Mouse (Mus musculus): Measurements from ENCODE around the gene Dusp23.
A peak's percentile ranks its signal among the peaks of the same experiment; 100 is the strongest.

Gene Dusp23

DNA sequence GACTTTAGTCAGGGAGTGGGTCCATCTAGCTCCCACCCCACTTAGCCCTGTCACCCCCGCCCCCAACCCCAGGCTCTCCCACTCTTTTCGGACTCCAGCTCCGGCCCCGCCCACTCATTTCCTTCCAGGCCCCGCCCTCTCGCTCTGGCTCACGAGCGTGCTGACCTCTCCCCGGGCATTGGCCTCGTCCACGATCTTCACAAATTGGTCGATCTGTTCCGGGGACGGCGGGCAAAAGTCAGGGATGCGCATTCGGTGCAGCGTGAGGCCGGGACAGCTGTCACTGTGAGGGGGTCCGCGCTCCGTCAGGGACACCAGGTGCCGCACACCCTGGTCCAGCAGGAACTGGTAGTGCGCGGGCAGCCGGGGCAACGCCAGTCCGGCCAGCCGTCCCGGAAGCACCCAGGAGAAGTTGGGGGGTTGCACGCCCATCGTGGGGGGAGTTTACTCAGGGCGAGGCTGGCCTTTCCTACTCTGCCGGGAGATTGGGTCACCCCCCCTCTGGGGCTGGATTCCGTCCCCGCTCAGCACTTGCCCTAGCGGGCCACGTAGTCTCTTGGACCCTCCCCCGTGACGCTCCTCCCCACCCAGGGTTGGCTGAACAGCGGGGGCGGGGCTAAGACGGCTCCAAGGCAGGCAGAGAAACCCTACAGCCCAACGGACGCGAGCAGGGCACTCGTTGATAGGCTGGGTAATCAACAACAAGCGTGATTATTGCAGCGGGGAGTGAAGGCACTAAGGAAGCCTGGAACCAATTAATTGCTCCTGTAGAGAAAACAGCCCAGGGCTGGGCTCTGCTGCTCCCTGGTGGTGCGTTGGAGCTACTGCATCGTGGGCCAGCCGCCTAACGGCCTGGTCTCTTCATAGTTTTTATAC, at the start of gene Dusp23:
Gene Dusp23, minus strand, starts transcription at position 512 of the 876 bp plus-strand sequence.
- DNase-seq (ENCODE audit: extremely low spot score, low read depth, low spot score): peak; percentile 81

DNA sequence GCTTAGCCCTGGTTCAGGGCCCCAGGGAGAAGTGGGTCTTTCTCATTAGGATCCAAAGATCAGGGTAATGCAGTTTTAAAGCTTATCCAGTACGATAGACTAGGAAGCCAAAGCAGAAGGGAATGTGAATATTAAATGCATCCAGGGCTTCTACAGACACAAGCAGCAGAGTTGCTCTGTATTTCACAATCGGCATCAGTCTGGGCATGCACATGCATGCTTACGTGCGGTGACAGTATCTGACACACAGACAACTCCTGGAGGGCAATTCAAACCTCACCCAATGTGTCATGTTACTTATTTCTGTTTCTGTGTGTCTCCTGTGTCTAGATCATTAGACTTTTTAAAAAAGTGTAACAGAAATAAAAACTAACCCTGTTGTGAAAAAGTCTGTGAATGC, 48.0 kb upstream of the Dusp23 start:
- no peak for DNase-seq (ENCODE audit: extremely low spot score, low read depth, low spot score)

GRCm38 (mm10) chr1:172670716-172671115, 38.0 kb upstream of the Dusp23 start:
- no peak for DNase-seq (ENCODE audit: extremely low spot score, low read depth, low spot score)

DNA sequence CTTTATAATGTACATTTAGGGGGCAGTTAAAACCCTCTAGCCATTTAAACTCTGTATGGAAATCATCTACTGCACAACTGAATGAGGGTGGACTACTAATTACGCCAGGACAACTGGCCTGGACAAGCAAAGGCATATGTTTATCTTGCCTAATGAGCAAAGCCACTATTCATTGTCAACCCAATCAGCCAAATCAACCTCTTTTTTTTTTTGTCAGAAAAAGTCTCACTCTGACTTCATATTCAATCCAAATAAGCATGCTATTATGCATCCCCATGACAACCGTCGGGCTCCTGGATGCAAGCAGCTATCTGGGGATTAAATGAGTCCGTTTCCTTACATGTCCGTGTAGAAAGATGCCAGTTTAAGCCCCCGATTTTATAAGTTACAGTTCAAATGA, 34.8 kb upstream of the Dusp23 start:
- no peak for DNase-seq (ENCODE audit: extremely low spot score, low read depth, low spot score)

- DNase-seq (ENCODE audit: extremely low spot score, low read depth, low spot score): no peak
Measured at GRCm38 (mm10) chr1:172665457-172665856, 32.7 kb upstream of the Dusp23 start.

DNA sequence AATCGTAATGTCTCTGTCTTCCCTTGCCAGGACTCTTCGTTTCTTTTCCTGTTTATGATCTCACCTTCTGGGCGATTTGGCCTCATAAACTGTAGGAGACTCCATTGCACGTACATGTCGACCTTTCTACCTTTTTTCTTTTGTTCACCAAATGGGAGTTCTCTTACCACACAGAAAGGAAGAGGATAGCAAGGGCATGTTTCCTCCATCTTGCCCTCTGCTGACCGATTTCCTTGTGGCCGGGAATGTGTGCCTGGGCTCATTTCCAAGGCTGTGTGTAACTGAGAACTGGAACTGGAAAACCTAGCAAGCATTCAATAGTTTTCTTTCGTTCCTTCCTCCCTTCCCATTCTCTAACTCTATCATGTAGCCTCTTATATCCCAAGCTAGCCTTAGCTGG, 26.9 kb upstream of the Dusp23 start:
- no peak for DNase-seq (ENCODE audit: extremely low spot score, low read depth, low spot score)

- no peak for DNase-seq (ENCODE audit: extremely low spot score, low read depth, low spot score)
Measured at GRCm38 (mm10) chr1:172657266-172657665, 24.5 kb upstream of the Dusp23 start.

GRCm38 (mm10) chr1:172653900-172654299, 21.1 kb upstream of the Dusp23 start:
- DNase-seq (ENCODE audit: extremely low spot score, low read depth, low spot score): no peak

GRCm38 (mm10) chr1:172652040-172652662, 19.4 kb upstream of the Dusp23 start:
- no peak for DNase-seq (ENCODE audit: extremely low spot score, low read depth, low spot score)

DNA sequence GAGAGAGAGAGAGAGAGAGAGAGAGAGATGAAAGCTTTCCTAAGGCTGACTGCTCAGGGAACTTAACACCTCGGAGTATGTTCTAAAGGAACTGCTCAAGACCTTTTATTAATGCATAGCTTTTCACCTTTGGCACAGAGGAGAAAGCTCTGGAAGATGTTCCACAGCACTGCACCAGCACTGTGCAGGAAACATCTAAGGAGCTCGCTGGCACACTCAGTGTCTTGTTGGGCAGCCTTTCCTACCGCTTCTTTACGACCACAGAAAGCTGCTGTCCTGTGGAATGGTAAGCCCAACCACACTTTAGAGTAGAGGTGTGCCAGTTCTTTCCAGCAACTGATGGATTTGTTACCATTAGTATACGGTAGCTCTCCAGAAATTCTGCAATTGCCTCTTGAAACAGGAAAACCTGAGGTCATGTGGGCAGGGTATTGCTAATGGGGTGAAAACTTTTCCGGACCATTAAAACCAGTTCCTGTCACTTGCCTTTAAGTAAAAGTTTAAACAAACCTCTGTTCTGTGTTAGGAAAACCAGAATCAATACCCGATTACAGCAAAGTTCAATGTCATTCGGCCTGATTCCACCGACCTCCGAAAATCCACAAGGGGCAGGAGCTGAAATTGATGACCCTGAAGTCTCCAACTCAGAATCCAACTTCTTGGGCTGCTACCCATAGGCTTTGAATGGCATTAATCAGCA, 18.7 kb upstream of the Dusp23 start:
- DNase-seq (ENCODE audit: extremely low spot score, low read depth, low spot score): no peak

DNA sequence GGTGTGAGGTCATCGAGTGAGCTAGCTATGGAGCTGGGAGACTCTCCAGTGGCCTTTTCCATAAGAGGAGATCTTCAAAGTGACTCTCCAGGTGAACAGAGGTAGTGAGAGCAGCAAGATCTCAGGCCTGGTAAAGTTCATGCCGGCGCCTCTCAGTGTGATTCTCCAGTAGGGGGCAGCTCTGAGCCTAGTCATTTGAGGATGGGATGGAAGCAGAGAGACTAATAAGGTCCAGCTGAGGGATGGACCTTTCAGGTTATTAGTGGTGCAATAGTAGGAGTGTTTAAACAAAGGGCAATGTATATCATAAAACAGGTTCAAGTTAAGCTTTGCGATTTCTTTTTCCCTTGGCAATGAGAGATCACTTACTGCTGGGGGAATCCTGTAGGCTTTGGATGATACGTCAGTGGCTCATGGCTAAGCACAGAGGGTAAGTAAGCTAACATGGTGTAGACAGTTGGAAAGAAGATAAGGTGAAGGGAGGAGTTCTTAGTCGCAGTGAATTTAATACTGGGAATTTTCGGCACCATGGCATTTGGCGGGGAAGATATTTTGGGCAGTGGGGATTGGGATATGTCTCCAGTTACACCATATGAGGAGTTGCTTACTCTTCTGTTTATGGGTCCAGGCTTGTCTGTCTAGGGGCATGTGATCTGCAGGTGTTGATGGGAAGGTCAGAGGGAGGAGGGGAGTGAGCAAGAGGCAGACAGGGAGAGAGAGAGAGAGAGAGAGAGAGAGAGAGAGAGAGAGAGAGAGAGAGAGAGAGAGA, 17.9 kb upstream of the Dusp23 start:
- no peak for DNase-seq (ENCODE audit: extremely low spot score, low read depth, low spot score)

DNA sequence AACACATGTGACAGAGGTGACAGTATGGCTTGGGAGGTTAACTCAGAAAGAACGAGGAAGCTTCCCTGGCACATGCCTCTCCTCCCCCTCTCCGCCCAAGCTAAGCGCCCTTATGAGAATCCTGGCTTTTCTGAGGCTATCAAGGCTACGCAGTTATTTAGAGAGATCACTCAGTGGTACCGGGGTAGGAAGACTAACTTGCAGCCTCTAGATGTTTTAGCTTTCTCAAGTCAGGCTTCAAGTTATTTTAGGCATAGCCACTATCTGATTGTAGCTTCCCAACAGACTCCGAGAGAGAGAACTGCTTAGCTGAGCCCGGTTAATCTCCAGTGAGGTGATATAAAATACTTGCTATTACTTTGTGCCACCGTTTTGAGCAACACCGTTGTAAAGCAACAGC, 16.6 kb upstream of the Dusp23 start:
- no peak for DNase-seq (ENCODE audit: extremely low spot score, low read depth, low spot score)

- no peak for DNase-seq (ENCODE audit: extremely low spot score, low read depth, low spot score)
Measured at GRCm38 (mm10) chr1:172647236-172647635, 14.5 kb upstream of the Dusp23 start.

- no peak for DNase-seq (ENCODE audit: extremely low spot score, low read depth, low spot score)
Measured at GRCm38 (mm10) chr1:172638781-172639180, 6.0 kb upstream of the Dusp23 start.

DNA sequence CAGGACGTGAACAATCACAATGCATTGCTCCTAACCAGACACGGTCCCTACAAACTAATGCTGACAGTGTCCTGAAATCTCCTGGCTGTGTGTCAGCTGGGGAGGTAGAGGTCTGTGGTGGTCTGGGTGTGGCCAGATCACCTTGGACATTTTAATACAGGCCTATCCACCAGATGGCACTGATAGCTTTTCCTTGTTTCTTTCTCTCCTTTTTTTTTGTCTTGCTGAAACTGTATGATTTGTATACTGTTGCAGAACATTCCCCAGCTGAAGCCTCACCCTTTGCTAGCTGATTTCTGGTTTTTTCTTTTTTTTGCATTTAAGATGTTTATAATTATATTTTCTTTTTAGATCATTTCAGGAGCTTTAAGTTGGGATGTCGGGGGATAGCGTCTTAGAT, 5.0 kb upstream of the Dusp23 start:
- no peak for DNase-seq (ENCODE audit: extremely low spot score, low read depth, low spot score)

- DNase-seq (ENCODE audit: extremely low spot score, low read depth, low spot score): no peak
Measured at GRCm38 (mm10) chr1:172636266-172636665, 3.5 kb upstream of the Dusp23 start.

DNA sequence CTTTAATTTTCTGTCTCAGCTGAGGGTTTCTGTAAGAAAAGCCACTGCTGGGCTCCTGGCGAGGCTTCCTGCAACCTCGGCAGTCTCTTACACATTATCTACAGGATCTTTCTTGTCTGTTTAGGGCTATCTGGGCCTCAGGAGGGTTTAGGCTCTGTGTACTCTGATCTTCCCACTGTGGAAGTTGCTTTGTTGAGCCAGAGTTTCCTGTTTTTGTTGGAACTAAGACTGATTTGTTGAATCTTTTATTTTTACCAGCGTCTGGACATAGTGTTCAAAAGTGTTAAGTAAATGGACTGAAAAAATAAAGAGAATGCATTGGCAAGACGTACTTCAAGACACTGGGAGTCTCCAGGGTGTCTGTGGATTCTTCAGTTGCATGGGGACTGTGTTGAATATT, 2.5 kb upstream of the Dusp23 start:
- DNase-seq (ENCODE audit: extremely low spot score, low read depth, low spot score): no peak

DNA sequence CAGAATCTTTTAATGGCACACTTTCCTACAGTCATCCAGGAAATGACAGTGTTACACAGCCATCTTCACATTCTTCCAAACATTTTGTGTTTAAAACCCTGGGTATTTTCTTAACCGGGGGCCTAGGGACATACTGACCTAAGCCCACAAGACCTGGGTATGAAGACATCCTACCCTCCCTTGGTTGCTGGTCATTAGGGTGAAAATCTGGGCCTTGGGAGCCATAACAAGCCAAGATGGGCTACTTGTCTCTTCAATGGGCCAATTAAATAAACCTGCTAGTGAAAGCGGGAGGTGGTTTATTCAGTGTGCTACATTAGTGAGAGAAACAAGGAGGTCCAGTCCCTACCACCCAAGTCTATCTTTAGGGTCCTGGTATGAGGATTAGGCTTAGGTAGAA, 1.4 kb upstream of the Dusp23 start:
- DNase-seq (ENCODE audit: extremely low spot score, low read depth, low spot score): no peak

GRCm38 (mm10) chr1:172631721-172632120, 1.0 kb downstream of the Dusp23 start:
- DNase-seq (ENCODE audit: extremely low spot score, low read depth, low spot score): no peak

DNA sequence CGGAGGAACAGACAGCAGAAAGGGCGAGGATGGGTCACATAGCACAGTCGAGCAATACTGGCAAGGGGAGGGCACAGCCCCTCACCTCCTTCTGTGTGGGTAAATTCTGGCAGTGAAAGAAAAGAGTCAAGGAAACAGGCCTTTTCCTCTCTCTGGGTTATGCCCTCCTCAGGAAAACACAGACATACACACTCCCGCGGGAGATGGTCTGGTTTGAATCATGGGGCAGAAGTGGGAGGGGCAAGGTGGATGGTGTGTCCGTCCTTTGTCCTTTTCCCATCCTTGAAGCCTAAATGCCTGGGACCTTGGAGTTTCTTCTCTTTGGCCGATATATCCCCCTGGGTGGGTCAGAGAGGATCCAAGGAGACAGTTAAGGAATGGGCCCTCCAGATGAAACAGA, 2.9 kb downstream of the Dusp23 start:
- no peak for DNase-seq (ENCODE audit: extremely low spot score, low read depth, low spot score)

DNA sequence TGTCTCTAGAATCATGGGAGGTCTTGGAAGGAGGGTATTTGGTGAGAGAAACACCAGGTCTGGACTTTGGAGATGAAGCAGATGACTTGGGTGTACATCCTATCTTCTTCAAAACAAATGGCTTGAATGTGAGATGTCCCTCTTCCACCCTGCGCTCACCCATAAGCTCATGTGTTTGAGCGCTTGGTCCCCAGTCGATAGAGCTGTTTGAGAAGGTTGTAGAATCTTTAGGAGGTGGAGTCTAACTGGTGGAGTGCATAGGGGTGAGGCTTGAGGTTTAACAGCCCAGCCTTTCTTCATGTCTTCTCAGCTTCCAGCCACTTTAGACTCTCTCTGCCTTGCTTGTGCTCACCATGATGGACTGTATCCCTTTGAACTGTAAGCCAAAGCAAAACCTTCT, 6.5 kb downstream of the Dusp23 start:
- DNase-seq (ENCODE audit: extremely low spot score, low read depth, low spot score): no peak

Data from hindlimb bud, embryonic 11.5 days (tissue).